Mouse (Mus musculus): ENCODE results near the gene Hipk2. TPM values are rescaled to one million over a fixed set of nuclear protein-coding genes. Genes with fewer than 3 reads are reported as not detected.

The Hipk2 gene
- total RNA-seq, 2 experiments from 2014 or later, result 45.1 to 46.0 TPM

GRCm38 (mm10) chr6:38789221-38789810 is 86.6 kb downstream of the Hipk2 start:
- DNase-seq, result no peak

- DNase-seq, result no peak
Measured at GRCm38 (mm10) chr6:38787811-38788509, 88.0 kb downstream of the Hipk2 start.

GRCm38 (mm10) chr6:38787134-38787533 is 88.8 kb downstream of the Hipk2 start:
- DNase-seq, result no peak

- DNase-seq, result no peak
Measured at GRCm38 (mm10) chr6:38785747-38786146, 90.2 kb downstream of the Hipk2 start.

- DNase-seq, result no peak
Measured at GRCm38 (mm10) chr6:38779411-38779810, 96.6 kb downstream of the Hipk2 start.

GRCm38 (mm10) chr6:38778887-38779286 is 97.1 kb downstream of the Hipk2 start:
- no peak for DNase-seq

- DNase-seq, result no peak
Measured at GRCm38 (mm10) chr6:38776000-38776584, 99.9 kb downstream of the Hipk2 start.

- no peak for DNase-seq
Measured at GRCm38 (mm10) chr6:38772836-38773518, 103.0 kb downstream of the Hipk2 start.

GRCm38 (mm10) chr6:38771061-38771667 is 104.8 kb downstream of the Hipk2 start:
- no peak for DNase-seq

GRCm38 (mm10) chr6:38769627-38770026 is 106.3 kb downstream of the Hipk2 start:
- no peak for DNase-seq

GRCm38 (mm10) chr6:38762588-38763265 is 113.2 kb downstream of the Hipk2 start:
- no peak for DNase-seq

- DNase-seq, result no peak
Measured at GRCm38 (mm10) chr6:38762006-38762405, 114.0 kb downstream of the Hipk2 start.

GRCm38 (mm10) chr6:38760911-38761706 is 114.9 kb downstream of the Hipk2 start:
- DNase-seq, result no peak

- DNase-seq, result no peak
Measured at GRCm38 (mm10) chr6:38759922-38760620, 115.9 kb downstream of the Hipk2 start.

GRCm38 (mm10) chr6:38759186-38759585 is 116.8 kb downstream of the Hipk2 start:
- no peak for DNase-seq

GRCm38 (mm10) chr6:38757597-38757996 is 118.4 kb downstream of the Hipk2 start:
- DNase-seq, result no peak

GRCm38 (mm10) chr6:38756968-38757367 is 119.0 kb downstream of the Hipk2 start:
- DNase-seq, result no peak

GRCm38 (mm10) chr6:38755961-38756360 is 120.0 kb downstream of the Hipk2 start:
- no peak for DNase-seq

GRCm38 (mm10) chr6:38755188-38755587 is 120.8 kb downstream of the Hipk2 start:
- DNase-seq, result no peak

- DNase-seq, result no peak
Measured at GRCm38 (mm10) chr6:38753729-38754128, 122.2 kb downstream of the Hipk2 start.

- DNase-seq, result no peak
Measured at GRCm38 (mm10) chr6:38753025-38753424, 122.9 kb downstream of the Hipk2 start.
